Mouse (Mus musculus): Measurements from ENCODE around the gene Rasgrf1.
"Not testable (repeated sequence)": the region's sequence is repeated elsewhere in the genome, so short reads cannot be mapped to it uniquely, and the experiment has no call there.

Gene Rasgrf1

GRCm38 (mm10) chr9:90035794-90036193 lies 126.1 kb downstream of the Rasgrf1 start:
- DNase-seq (ENCODE audit: low spot score in 2 of 2): no peak

- DNase-seq (ENCODE audit: low spot score in 2 of 2): no peak
These were observed 126.6 kb downstream of the Rasgrf1 start for GRCm38 (mm10) chr9:90036313-90036712.

DNA sequence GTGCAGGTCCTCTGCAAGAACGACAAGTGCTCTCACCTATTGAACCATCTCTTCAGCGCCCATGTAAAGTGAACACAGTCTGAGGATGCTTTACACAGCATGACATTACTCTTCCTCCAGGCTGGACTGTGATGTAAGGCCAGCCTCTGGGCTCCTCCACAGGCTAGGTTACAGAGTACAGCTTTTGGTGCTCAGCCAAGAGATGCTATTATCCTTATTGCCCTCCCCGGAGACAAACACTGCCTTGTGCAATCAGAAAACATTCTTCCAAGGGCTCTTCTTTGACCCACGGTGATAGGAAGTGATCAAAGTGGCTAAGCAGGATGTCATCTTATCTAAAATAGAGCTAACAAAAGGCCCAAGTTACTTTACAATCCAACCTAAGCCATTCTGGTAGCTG lies 128.8 kb downstream of the Rasgrf1 start:
- DNase-seq (ENCODE audit: low spot score in 2 of 2): no peak

- DNase-seq (ENCODE audit: low spot score in 2 of 2): no peak
These were observed 131.2 kb downstream of the Rasgrf1 start for GRCm38 (mm10) chr9:90040916-90041315.

GRCm38 (mm10) chr9:90041556-90041955 lies 131.8 kb downstream of the Rasgrf1 start:
- DNase-seq (ENCODE audit: low spot score in 2 of 2): no peak

DNA sequence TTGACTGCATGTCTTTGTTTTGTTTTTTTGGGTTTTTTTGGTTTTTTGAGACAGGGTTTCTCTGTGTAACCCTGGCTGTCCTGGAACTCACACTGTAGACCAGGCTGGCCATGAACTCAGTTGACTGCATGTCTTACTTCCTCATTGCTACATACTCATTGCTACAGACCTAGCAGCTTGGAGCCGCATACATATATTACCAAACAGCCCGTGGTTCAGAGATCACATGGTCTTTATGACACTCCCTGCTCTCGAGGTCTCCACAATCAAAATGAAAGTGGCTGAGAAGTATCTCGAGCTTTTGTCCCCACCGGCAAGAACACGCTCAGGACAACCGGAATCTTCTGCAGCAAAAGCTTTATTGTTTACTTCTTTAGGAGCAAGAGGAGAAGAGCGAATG lies 133.2 kb downstream of the Rasgrf1 start:
- DNase-seq (ENCODE audit: low spot score in 2 of 2): not testable (repeated sequence)

- no peak for DNase-seq (ENCODE audit: low spot score in 2 of 2)
These were observed 135.5 kb downstream of the Rasgrf1 start for GRCm38 (mm10) chr9:90045191-90045590.

- no peak for DNase-seq (ENCODE audit: low spot score in 2 of 2)
These were observed 138.4 kb downstream of the Rasgrf1 start for GRCm38 (mm10) chr9:90047937-90048627.

- DNase-seq (ENCODE audit: low spot score in 2 of 2): no peak
These were observed 144.1 kb downstream of the Rasgrf1 start, which contains the start of gene Ctsh for GRCm38 (mm10) chr9:90053852-90054251. Gene Ctsh, plus strand, starts transcription at chr9:90054152.

- DNase-seq (ENCODE audit: low spot score in 2 of 2): peak in 1 of 2 experiments; percentile 21
These were observed 144.8 kb downstream of the Rasgrf1 start for GRCm38 (mm10) chr9:90054371-90055145.

GRCm38 (mm10) chr9:90055409-90055808 lies 145.7 kb downstream of the Rasgrf1 start:
- DNase-seq (ENCODE audit: low spot score in 2 of 2): no peak

- no peak for DNase-seq (ENCODE audit: low spot score in 2 of 2)
These were observed 146.2 kb downstream of the Rasgrf1 start for GRCm38 (mm10) chr9:90055911-90056310.

- DNase-seq (ENCODE audit: low spot score in 2 of 2): peak in 1 of 2 experiments; percentile 30
These were observed 147.0 kb downstream of the Rasgrf1 start for GRCm38 (mm10) chr9:90056716-90057115.

GRCm38 (mm10) chr9:90059828-90060573 lies 150.3 kb downstream of the Rasgrf1 start:
- DNase-seq (ENCODE audit: low spot score in 2 of 2): no peak

DNA sequence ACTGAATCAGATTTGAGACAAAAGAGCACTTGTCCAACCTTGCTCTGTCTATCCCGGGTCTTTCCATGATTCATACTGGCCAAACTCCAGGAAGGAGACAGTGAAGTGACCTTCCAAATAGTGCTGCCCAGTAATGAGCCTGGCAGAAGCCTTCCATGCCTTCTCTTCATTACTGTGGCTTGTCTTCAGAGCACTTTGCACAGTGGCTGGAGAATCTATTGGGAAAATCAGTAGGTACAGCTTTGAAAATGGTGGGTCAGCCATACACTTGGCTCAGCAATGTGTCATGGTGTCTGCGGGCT lies 150.8 kb downstream of the Rasgrf1 start:
- no peak for DNase-seq (ENCODE audit: low spot score in 2 of 2)

- DNase-seq (ENCODE audit: low spot score in 2 of 2): not testable (repeated sequence)
These were observed 151.2 kb downstream of the Rasgrf1 start for GRCm38 (mm10) chr9:90060932-90061331.

GRCm38 (mm10) chr9:90067341-90067740 lies 157.6 kb downstream of the Rasgrf1 start:
- DNase-seq (ENCODE audit: low spot score in 2 of 2): no peak

GRCm38 (mm10) chr9:90068786-90069185 lies 159.1 kb downstream of the Rasgrf1 start:
- DNase-seq (ENCODE audit: low spot score in 2 of 2): no peak

GRCm38 (mm10) chr9:90069485-90069884 lies 159.8 kb downstream of the Rasgrf1 start:
- no peak for DNase-seq (ENCODE audit: low spot score in 2 of 2)

DNA sequence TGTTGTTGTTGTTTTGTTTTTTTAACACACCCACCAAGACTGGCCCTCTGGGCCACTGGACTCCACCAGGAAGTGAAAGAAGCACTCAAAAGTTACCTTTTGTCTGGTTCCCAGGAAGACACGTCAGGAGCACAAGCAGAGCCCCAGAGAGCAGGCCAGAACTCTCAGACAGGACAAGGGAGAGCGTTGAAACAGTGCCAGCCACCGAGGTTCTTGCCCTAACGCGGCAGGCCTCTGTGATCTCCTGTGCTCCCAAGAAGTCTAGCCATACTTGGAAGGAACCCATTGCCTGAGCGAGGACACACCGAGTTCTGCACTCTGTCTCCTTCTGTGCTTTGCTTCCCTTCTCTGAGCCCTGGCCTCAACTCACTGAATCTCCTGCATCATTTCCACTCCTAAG lies 160.5 kb downstream of the Rasgrf1 start:
- no peak for DNase-seq (ENCODE audit: low spot score in 2 of 2)

DNA sequence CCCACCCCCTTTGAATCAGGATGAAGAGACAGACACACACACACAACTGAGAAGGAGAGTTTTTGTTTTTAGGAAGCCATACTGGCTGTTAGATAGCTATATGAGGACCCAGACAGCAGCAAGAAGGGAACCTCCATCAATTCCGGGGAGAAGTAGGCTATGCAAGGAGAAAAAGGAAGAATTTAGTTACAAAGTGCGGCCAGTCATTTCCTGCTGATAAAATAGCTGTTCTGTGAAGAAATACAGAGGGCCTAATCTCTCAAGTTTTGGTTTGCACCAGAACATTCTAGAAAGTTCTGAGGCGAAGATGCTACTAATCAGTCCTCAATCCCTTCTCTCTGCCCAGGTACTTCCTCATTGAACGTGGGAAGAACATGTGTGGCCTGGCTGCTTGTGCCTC lies 165.6 kb downstream of the Rasgrf1 start:
- DNase-seq (ENCODE audit: low spot score in 2 of 2): no peak

GRCm38 (mm10) chr9:90076131-90076530 lies 166.4 kb downstream of the Rasgrf1 start:
- no peak for DNase-seq (ENCODE audit: low spot score in 2 of 2)

Data from cerebellum, postnatal 4 days (tissue).